Mouse (Mus musculus) MEL (cell line): ENCODE measurements around the gene Gm5941.

Experiments
- SIN3A ChIP-seq: IDR thresholded peaks from 2 replicates; pipeline ENCODE4 v1.6.1; 2012; ENCODE audit warnings: low read length, improper control_type of control experiment, inconsistent platforms
- USF2 ChIP-seq, 2 experiments: IDR thresholded peaks; 2 replicates each; pipeline ENCODE4 v1.6.1; 2011 to 2012; ENCODE audit warnings: improper control_type of control experiment in 2 of 2, low read length in 2 of 2, borderline replicate concordance in 1 of 2, inconsistent platforms in 1 of 2, low read depth in 1 of 2, mild to moderate bottlenecking in 1 of 2; ENCODE audit not compliant: insufficient read depth in 1 of 2

GRCm38 (mm10) chrX:92460496-92460895 is 29.3 kb upstream of the Gm5941 start:
- TF ChIP-seq USF2 (IDR thresholded peaks at IDR 0.05; ENCODE audit: borderline replicate concordance in 1 of 2, insufficient read depth in 1 of 2, low read depth in 1 of 2, low read length in 2 of 2) (no peak), SIN3A (no peak)
